ENCODE assay signal across 9 mouse cellular contexts in genomic region chr16:18144201-18144600, GRCm38 (mm10). TPM values are rescaled to one million over a fixed set of nuclear protein-coding genes. Genes with fewer than 3 reads are reported as not detected.
A peak's percentile ranks its signal among the peaks of the same experiment; 100 is the strongest.
DNase-seq lines count a peak whose midpoint lies in the region; ATAC-seq and TF ChIP-seq lines count a peak whose summit lies in the region.
"Had no signal": no experiment of that assay in that cellular context is flagged by ENCODE, and none has a peak within 500 bp of the region (broad histone marks: within the 10 kb centered on the region; RNA-seq: fewer than 3 reads in every experiment).

No protein-coding gene starts in this region.

- peak; percentile 75 for ATAC-seq in heart, postnatal 0 days (ENCODE audit: insufficient read depth, low read depth)
- ATAC-seq in neural tube, embryonic 14.5 days (ENCODE audit: low read depth): peak; percentile 42; the same call in 1 of the 2 replicates
- ATAC-seq in erythroblast, adult 5-6 weeks (replicated peaks; ENCODE audit: low FRiP score, poor library complexity, severe bottlenecking): no peak

- no peak overlapping the region for H3K4me3 ChIP-seq in heart, postnatal 0 days (ENCODE audit: low read depth, low read length)
- H3K4me3 ChIP-seq in layer of hippocampus, adult 2 months: peak overlapping the region; percentile 20; the same call in 1 of the 2 replicates
- no peak overlapping the region for H3K4me3 ChIP-seq in neural tube, embryonic 14.5 days (ENCODE audit: low read depth, low read length)
- H3K4me3 ChIP-seq: embryonic facial prominence, embryonic 13.5 days had no signal

- WGBS in heart, postnatal 0 days: 23% methylated on average over 8 of the region's 8 CpGs
- WGBS in neural tube, embryonic 14.5 days: 43% methylated on average over 8 of the region's 8 CpGs

- no peaks in the 10 kb centered on the region for H3K36me3 ChIP-seq in heart, postnatal 0 days (replicated peaks; ENCODE audit: control insufficient read depth, insufficient read depth, low read length)
- H3K36me3 ChIP-seq in neural tube, embryonic 14.5 days (ENCODE audit: control insufficient read depth, insufficient read depth, low read length): no peaks in the 10 kb centered on the region
- H3K36me3 ChIP-seq: embryonic facial prominence, embryonic 13.5 days had no signal

- TF ChIP-seq EP300 in heart, postnatal 0 days (IDR thresholded peaks at IDR 0.05; ENCODE audit: low read depth): no peak

- H3K27ac ChIP-seq in heart, postnatal 0 days (ENCODE audit: low read depth): no peak overlapping the region
- H3K27ac ChIP-seq in layer of hippocampus, adult 2 months: peak overlapping the region; percentile 94
- H3K27ac ChIP-seq in neural tube, embryonic 14.5 days (ENCODE audit: low read depth, low read length): no peak overlapping the region; the same call in 1 of the 2 replicates
- H3K27ac ChIP-seq: embryonic facial prominence, embryonic 13.5 days had no signal

- H3K27me3 ChIP-seq in heart, postnatal 0 days (ENCODE audit: control insufficient read depth, insufficient read depth, low read length): 0 out of 2 replicates have a peak, but pooled peaks cover 8% of the 10 kb centered on the region
- H3K27me3 ChIP-seq in neural tube, embryonic 14.5 days (ENCODE audit: control insufficient read depth, insufficient read depth, low read length): no peaks in the 10 kb centered on the region
- H3K27me3 ChIP-seq: embryonic facial prominence, embryonic 13.5 days had no signal

- no peak overlapping the region for H3K4me2 ChIP-seq in heart, postnatal 0 days (ENCODE audit: low read depth, low read length)
- no peak overlapping the region for H3K4me2 ChIP-seq in neural tube, embryonic 14.5 days (ENCODE audit: low read depth, low read length)
- H3K4me2 ChIP-seq: embryonic facial prominence, embryonic 13.5 days had no signal

- 0 out of 2 replicates have a peak, but pooled peaks cover 9% of the 10 kb centered on the region for H3K4me1 ChIP-seq in heart, postnatal 0 days (ENCODE audit: control insufficient read depth, insufficient read depth)
- H3K4me1 ChIP-seq in neural tube, embryonic 14.5 days (ENCODE audit: control insufficient read depth, insufficient read depth, low read length): peaks cover 30% of the 10 kb centered on the region

- intact Hi-C loops in heart, postnatal 25 days (cut with DNase I): no loop called here

- H3K9me3 ChIP-seq in heart, postnatal 0 days (replicated peaks; ENCODE audit: control insufficient read depth, low read length): no peaks in the 10 kb centered on the region
- H3K9me3 ChIP-seq in neural tube, embryonic 14.5 days (ENCODE audit: control insufficient read depth, low read length): no peaks in the 10 kb centered on the region
- H3K9me3 ChIP-seq: embryonic facial prominence, embryonic 13.5 days had no signal

- TF ChIP-seq CTCF in heart, postnatal 0 days (IDR thresholded peaks at IDR 0.05; ENCODE audit: low read depth): no peak
- no peak for TF ChIP-seq CTCF in layer of hippocampus, adult 2 months (conservative IDR thresholded peaks at IDR 0.05)

- peak; percentile 63 for DNase-seq in heart, postnatal 0 days (ENCODE audit: low spot score)
- DNase-seq in heart, postnatal 25 days (ENCODE audit: low spot score): no peak
- peak; percentile 85 for DNase-seq in cerebellum, adult 9-10 months
- DNase-seq in layer of hippocampus, adult 2 months (ENCODE audit: low spot score in 2 of 2): peak; percentile 82 to 87
- no peak for DNase-seq in ovary, postnatal 14 days (ENCODE audit: low spot score)
- no peak for DNase-seq in kidney, adult 9 months

- H3K9ac ChIP-seq in heart, postnatal 0 days (replicated peaks; ENCODE audit: low read depth, low read length): no peak overlapping the region
- 0 out of 2 replicates have a peak overlapping the region, but pooled peaks have one; percentile 25 for H3K9ac ChIP-seq in neural tube, embryonic 14.5 days (replicated peaks; ENCODE audit: low read depth, low read length)
- H3K9ac ChIP-seq: embryonic facial prominence, embryonic 13.5 days had no signal

RNA-seq across cellular contexts. Expression of gene Rtn4r, which starts 16.8 kb away (rescaled TPM):
- 1.9 and 6.3 TPM in 2 replicates for total RNA-seq in heart, postnatal 0 days (2014; rRNA removed; ENCODE audit: low replicate concordance)
- polyA plus RNA-seq in heart, postnatal 0 days (2015; fragmentation: Nextera tagmentation; extraction: Ambion mirVana): 0.34 and 1.5 TPM in 2 replicates
- total RNA-seq in heart, postnatal 25 days (2021): 1 to 10 TPM; 9.1 to 9.9 TPM
- 100 to 1,000 TPM; 106 to 111 TPM for total RNA-seq in layer of hippocampus, adult 2 months (2021)
- polyA plus RNA-seq in neural tube, embryonic 14.5 days (2014; fragmentation: Nextera tagmentation; extraction: Ambion mirVana): 27.4 and 36.4 TPM in 2 replicates
- total RNA-seq in erythroblast, adult 5-6 weeks (2015; ENCODE audit: low replicate concordance): 0.42 and 0.96 TPM in 2 replicates
- not detected in 2 replicates for total RNA-seq in erythroblast, adult 5-6 weeks (2017; ENCODE audit: low replicate concordance)

RNA-seq across cellular contexts. Expression of gene Prodh, which starts 54.2 kb away (rescaled TPM):
- 9.5 and 24.4 TPM in 2 replicates for total RNA-seq in heart, postnatal 0 days (2014; rRNA removed; ENCODE audit: low replicate concordance)
- polyA plus RNA-seq in heart, postnatal 0 days (2015; fragmentation: Nextera tagmentation; extraction: Ambion mirVana): 4.2 and 5.5 TPM in 2 replicates
- total RNA-seq in heart, postnatal 25 days (2021): 10 to 100 TPM; 21.9 to 25.9 TPM
- 10 to 100 TPM; 45.1 to 48.2 TPM for total RNA-seq in layer of hippocampus, adult 2 months (2021)
- polyA plus RNA-seq in neural tube, embryonic 14.5 days (2014; fragmentation: Nextera tagmentation; extraction: Ambion mirVana): 2.2 and 2.5 TPM in 2 replicates
- total RNA-seq in erythroblast, adult 5-6 weeks (2015; ENCODE audit: low replicate concordance): 3.3 and 6.3 TPM in 2 replicates
- 4.7 and 7.4 TPM in 2 replicates for total RNA-seq in erythroblast, adult 5-6 weeks (2017; ENCODE audit: low replicate concordance)

Comparison
In these comparisons a context has a peak if more than half of its experiments do, and no peak if none do; other contexts are left out.
1. DNase-seq: peak in heart, postnatal 0 days (single experiment), cerebellum, adult 9-10 months (single experiment) and layer of hippocampus, adult 2 months (2 of 2); none in heart, postnatal 25 days (single experiment), ovary, postnatal 14 days (single experiment) and kidney, adult 9 months (single experiment).
2. RNA of gene Rtn4r, which starts 16.8 kb away (total RNA-seq): 106 to 111 TPM in layer of hippocampus, adult 2 months; 9.1 to 9.9 TPM in heart, postnatal 25 days, 1.9 to 6.3 TPM in heart, postnatal 0 days and 0.42 to 0.96 TPM in erythroblast, adult 5-6 weeks; every median in the first group is over 4 times any median in the second.